Mouse (Mus musculus): ENCODE data around the gene Smyd3.

The Smyd3 gene

GRCm38 (mm10) chr1:179458987-179459368, 58.9 kb downstream of the Smyd3 start:
- DNase-seq (ENCODE audit: low spot score), result no peak

GRCm38 (mm10) chr1:179458236-179458986, 59.4 kb downstream of the Smyd3 start:
- DNase-seq (ENCODE audit: low spot score), result no peak

- DNase-seq (ENCODE audit: low spot score), result no peak
Observed at GRCm38 (mm10) chr1:179454600-179454999, 63.2 kb downstream of the Smyd3 start.

- DNase-seq (ENCODE audit: low spot score), result no peak
Observed at GRCm38 (mm10) chr1:179451211-179451610, 66.6 kb downstream of the Smyd3 start.

GRCm38 (mm10) chr1:179446845-179447212, 71.0 kb downstream of the Smyd3 start:
- no peak for DNase-seq (ENCODE audit: low spot score)

- no peak for DNase-seq (ENCODE audit: low spot score)
Observed at GRCm38 (mm10) chr1:179446127-179446844, 71.6 kb downstream of the Smyd3 start.

- no peak for DNase-seq (ENCODE audit: low spot score)
Observed at GRCm38 (mm10) chr1:179443835-179444234, 74.0 kb downstream of the Smyd3 start.

GRCm38 (mm10) chr1:179443423-179443822, 74.4 kb downstream of the Smyd3 start:
- DNase-seq (ENCODE audit: low spot score), result no peak

GRCm38 (mm10) chr1:179436596-179436995, 81.2 kb downstream of the Smyd3 start:
- DNase-seq (ENCODE audit: low spot score), result no peak

GRCm38 (mm10) chr1:179434443-179435260, 83.2 kb downstream of the Smyd3 start:
- no peak for DNase-seq (ENCODE audit: low spot score)

GRCm38 (mm10) chr1:179433828-179434227, 84.0 kb downstream of the Smyd3 start:
- no peak for DNase-seq (ENCODE audit: low spot score)

- no peak for DNase-seq (ENCODE audit: low spot score)
Observed at GRCm38 (mm10) chr1:179433355-179433754, 84.5 kb downstream of the Smyd3 start.

- DNase-seq (ENCODE audit: low spot score), result no peak
Observed at GRCm38 (mm10) chr1:179430077-179430476, 87.8 kb downstream of the Smyd3 start.

- DNase-seq (ENCODE audit: low spot score), result no peak
Observed at GRCm38 (mm10) chr1:179424879-179425472, 92.9 kb downstream of the Smyd3 start.

- no peak for DNase-seq (ENCODE audit: low spot score)
Observed at GRCm38 (mm10) chr1:179419091-179419490, 98.8 kb downstream of the Smyd3 start.

GRCm38 (mm10) chr1:179408086-179408485, 109.8 kb downstream of the Smyd3 start:
- no peak for DNase-seq (ENCODE audit: low spot score)

GRCm38 (mm10) chr1:179400835-179401234, 117.0 kb downstream of the Smyd3 start:
- DNase-seq (ENCODE audit: low spot score), result no peak

- DNase-seq (ENCODE audit: low spot score), result no peak
Observed at GRCm38 (mm10) chr1:179398639-179399038, 119.2 kb downstream of the Smyd3 start.

GRCm38 (mm10) chr1:179386237-179386975, 131.4 kb downstream of the Smyd3 start:
- no peak for DNase-seq (ENCODE audit: low spot score)

- no peak for DNase-seq (ENCODE audit: low spot score)
Observed at GRCm38 (mm10) chr1:179385691-179386090, 132.2 kb downstream of the Smyd3 start.

- no peak for DNase-seq (ENCODE audit: low spot score)
Observed at GRCm38 (mm10) chr1:179384296-179384695, 133.5 kb downstream of the Smyd3 start.

- DNase-seq (ENCODE audit: low spot score), result no peak
Observed at GRCm38 (mm10) chr1:179378102-179378501, 139.7 kb downstream of the Smyd3 start.

All from ovary, adult 18-20 months (tissue).